Mouse (Mus musculus): ENCODE results near the gene Snx9. TPM values are rescaled to one million over a fixed set of nuclear protein-coding genes. Genes with fewer than 3 reads are reported as not detected.

Gene Snx9
- polyA plus RNA-seq, 1 experiment from 2014 or later = 12.9 TPM

DNA sequence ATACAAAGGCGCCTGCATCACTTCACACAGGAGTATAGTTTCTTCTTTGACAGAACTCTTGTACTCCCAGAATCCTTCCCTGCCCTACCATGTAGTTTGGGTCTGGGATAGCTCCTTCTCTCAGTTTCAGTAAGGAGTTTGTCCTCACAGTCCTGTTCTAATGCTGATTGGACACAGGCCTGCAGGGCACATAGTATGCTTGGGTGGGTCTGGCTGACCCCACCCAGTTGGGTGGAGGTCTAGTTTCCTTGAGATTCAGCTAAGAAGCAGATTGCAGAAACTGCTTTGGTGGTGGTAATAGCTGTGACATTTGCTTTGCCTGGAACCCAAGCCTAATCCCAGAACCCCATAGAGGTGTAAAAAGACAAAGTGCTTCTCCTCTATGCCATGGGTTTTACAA lies 33.4 kb downstream of the Snx9 start:
- Histone ChIP-seq H3K4me1 (peaks cover 4% of the 10 kb centered on the region), H3K27me3 (ENCODE audit: poor library complexity, severe bottlenecking) (no peaks in the 10 kb centered on the region), H3K36me3 (replicated peaks) (no peaks in the 10 kb centered on the region), H3K4me3 (no peak overlapping the region), H3K27ac (no peak overlapping the region), H3K9me3 (no peaks in the 10 kb centered on the region)
- 100% methylated on average over 1 of the region's 1 CpGs for WGBS
- no peak for DNase-seq (ENCODE audit: extremely low spot score, low spot score)

GRCm38 (mm10) chr17:5877611-5878157 lies 36.6 kb downstream of the Snx9 start:
- H3K27ac ChIP-seq = no peak overlapping the region
- DNase-seq (ENCODE audit: extremely low spot score, low spot score) = no peak
- H3K9me3 ChIP-seq = no peaks in the 10 kb centered on the region

DNA sequence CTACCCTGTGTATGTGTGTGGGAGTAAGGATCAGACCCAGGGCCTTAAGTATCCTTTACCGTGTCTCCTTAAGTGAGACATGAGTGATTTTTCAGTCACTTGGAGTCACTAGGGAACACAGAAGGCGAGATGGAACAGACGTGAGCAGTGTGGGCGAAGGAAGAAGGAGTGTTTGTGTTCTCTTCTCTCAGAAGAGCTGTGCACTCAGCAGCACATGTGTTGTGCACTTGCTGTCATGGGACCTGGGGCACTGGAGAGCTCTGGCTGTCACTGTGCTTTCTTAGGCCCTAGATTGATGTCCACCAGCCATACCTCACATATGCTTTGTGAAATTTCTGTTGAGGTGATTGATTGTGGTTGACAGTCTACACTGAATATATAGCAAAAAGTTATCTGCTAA lies 37.7 kb downstream of the Snx9 start:
- WGBS = 93% methylated on average over 4 of the region's 4 CpGs
- Histone ChIP-seq H3K4me3 (no peak overlapping the region), H3K9me3 (no peaks in the 10 kb centered on the region), H3K27ac (no peak overlapping the region), H3K4me1 (no peaks in the 10 kb centered on the region), H3K36me3 (replicated peaks) (no peaks in the 10 kb centered on the region), H3K27me3 (ENCODE audit: poor library complexity, severe bottlenecking) (no peaks in the 10 kb centered on the region)
- DNase-seq (ENCODE audit: extremely low spot score, low spot score) = no peak

More at GRCm38 (mm10) chr17:5877611-5878157, 36.6 kb downstream of the Snx9 start:
- Histone ChIP-seq H3K36me3 (replicated peaks) (no peaks in the 10 kb centered on the region), H3K27me3 (ENCODE audit: poor library complexity, severe bottlenecking) (no peaks in the 10 kb centered on the region), H3K4me3 (no peak overlapping the region), H3K4me1 (no peaks in the 10 kb centered on the region)
- WGBS = 82% methylated on average over 10 of the region's 10 CpGs

DNA sequence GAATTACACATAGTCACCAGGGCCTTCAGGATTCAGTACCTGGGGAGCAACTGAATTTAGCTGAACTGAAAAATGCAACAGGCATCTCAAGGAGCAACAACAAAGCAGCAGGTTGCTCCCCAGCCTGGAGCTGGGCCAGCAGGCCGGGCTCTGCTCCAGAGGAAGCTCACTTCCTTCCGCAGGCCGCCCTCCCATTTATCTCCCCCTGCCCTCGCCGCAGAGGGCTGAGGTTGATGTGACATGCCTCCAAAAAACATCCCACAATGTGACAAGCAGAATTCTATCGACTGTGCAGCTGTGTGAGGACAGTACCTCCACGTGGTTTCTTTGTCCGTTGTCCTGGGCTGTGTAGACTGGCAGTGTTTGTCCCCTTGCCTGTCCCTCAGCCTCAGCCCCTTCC lies 44.3 kb downstream of the Snx9 start:
- Histone ChIP-seq H3K36me3 (replicated peaks) (peaks cover 3% of the 10 kb centered on the region; the same call in 1 of the 2 replicates), H3K4me3 (no peak overlapping the region), H3K27ac (no peak overlapping the region), H3K9me3 (no peaks in the 10 kb centered on the region), H3K4me1 (peaks cover 18% of the 10 kb centered on the region), H3K27me3 (ENCODE audit: poor library complexity, severe bottlenecking) (no peaks in the 10 kb centered on the region)
- DNase-seq (ENCODE audit: extremely low spot score, low spot score) = no peak
- WGBS = 79% methylated on average over 8 of the region's 8 CpGs

GRCm38 (mm10) chr17:5886181-5886810 lies 45.2 kb downstream of the Snx9 start:
- Histone ChIP-seq H3K36me3 (replicated peaks) (peaks cover 10% of the 10 kb centered on the region), H3K27ac (peak overlapping the region; percentile 40; the same call in 1 of the 2 replicates), H3K4me3 (no peak overlapping the region), H3K9me3 (no peaks in the 10 kb centered on the region), H3K27me3 (ENCODE audit: poor library complexity, severe bottlenecking) (no peaks in the 10 kb centered on the region), H3K4me1 (peaks cover 18% of the 10 kb centered on the region)
- DNase-seq (ENCODE audit: extremely low spot score, low spot score) = no peak
- whole genome bisulfite sequencing = 74% methylated on average over 6 of the region's 6 CpGs

DNA sequence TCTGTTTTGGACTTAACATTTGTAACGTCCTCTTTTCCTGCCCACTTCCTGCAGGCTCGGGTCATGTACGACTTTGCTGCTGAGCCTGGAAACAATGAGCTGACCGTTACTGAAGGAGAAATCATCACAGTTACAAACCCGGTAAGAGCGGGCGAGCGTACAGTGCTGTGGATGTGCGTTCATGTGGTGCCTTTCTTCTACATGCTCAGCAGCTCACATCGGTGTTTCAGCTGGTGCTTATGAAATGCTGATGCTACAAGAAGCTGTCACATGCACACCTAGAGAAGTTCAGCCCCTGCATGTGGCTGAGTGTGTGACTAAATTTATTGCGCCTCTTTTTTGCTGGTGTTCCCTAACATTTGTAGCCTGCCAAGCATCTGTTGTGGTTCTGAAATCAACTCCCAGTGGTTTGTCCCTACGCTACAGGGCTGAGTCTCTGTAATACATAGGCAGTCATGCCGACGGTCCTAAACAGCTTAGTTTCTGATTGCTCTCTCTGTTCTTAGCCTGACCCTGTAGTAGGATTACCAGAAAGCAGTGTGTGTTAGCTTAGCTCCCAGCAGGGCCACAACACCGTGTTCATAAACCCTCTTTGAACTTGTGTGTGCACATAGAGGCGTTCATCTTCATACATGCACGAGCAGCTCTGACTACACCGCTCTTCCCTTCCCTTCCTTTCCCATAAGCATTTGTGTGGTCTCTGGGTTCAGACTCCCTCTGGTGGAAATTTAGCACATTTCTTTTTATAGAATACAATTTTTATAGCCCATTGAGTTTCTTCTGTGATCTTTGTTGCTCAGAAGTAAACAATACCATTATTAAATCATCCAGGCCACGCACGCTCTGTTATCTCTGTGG lies 46.0 kb downstream of the Snx9 start:
- Histone ChIP-seq H3K9me3 (no peaks in the 10 kb centered on the region), H3K27me3 (ENCODE audit: poor library complexity, severe bottlenecking) (no peaks in the 10 kb centered on the region), H3K36me3 (replicated peaks) (peaks cover 10% of the 10 kb centered on the region), H3K27ac (peak overlapping the region; percentile 40), H3K4me3 (no peak overlapping the region), H3K4me1 (peaks cover 22% of the 10 kb centered on the region)
- WGBS = 84% methylated on average over 20 of the region's 20 CpGs
- DNase-seq (ENCODE audit: extremely low spot score, low spot score) = no peak

DNA sequence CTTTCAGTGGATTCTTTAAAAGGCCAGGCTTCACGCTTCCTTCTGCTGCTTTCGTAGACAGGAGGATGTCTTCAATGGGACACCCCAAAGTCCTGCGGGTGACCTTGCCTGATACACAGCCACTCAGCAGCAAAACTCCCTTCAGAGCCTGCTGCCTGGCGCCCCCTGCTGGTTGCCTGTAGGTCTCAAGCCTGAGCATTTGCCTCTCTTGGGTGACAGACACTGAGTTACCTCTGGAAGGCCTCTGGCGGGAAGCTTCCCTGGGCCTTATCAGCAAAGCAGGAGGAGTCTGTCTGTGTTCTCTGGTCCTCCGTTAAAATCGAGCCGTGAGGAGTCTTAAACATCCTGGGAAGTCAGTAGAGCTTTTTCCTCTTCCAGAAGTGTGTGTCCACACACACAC lies 49.3 kb downstream of the Snx9 start:
- Histone ChIP-seq H3K27me3 (ENCODE audit: poor library complexity, severe bottlenecking) (no peaks in the 10 kb centered on the region), H3K4me3 (no peak overlapping the region), H3K4me1 (peaks cover 39% of the 10 kb centered on the region), H3K36me3 (replicated peaks) (peaks cover 10% of the 10 kb centered on the region), H3K9me3 (no peaks in the 10 kb centered on the region), H3K27ac (no peak overlapping the region)
- peak; percentile 75 for DNase-seq (ENCODE audit: extremely low spot score, low spot score)
- 55% methylated on average over 8 of the region's 8 CpGs for WGBS

DNA sequence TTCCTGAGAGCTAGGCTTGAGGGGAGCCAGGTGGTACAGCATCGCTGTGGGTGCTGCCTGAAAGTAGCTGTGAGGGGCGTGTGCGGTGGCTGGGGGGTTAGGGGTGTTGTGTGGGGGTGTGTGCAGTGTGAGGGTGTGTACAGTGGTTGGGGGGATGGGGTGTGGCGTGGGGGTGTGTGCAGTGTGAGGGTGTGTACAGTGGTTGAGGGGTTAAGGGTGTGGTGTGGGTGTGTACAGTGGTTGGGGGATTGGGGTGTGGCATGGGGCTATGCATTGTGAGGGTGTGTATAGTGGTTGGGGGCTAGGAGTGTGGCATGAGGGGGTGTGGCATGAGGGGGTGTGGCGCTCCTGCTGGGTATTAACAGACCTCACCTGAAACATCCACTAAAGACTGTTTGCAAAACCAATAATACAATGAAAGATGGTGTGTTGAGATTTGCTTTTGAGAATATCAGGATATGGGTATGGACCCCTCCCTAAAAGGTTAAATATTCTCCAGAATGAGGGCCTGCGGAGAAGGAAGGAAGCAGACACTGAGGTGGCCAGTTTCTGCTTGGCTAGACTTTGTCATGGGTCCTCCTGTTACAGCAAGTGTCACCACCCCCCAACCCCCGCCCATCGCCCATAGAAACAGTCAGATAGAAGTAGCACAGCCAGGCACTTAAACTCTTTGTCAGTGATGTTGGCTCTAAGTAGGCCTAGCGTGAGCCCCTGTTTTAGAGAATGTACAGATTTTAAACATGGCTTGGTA lies 51.0 kb downstream of the Snx9 start:
- Histone ChIP-seq H3K4me3 (no peak overlapping the region), H3K27me3 (ENCODE audit: poor library complexity, severe bottlenecking) (no peaks in the 10 kb centered on the region), H3K4me1 (peaks cover 27% of the 10 kb centered on the region), H3K27ac (no peak overlapping the region), H3K9me3 (no peaks in the 10 kb centered on the region), H3K36me3 (replicated peaks) (peaks cover 10% of the 10 kb centered on the region)
- WGBS = 90% methylated on average over 9 of the region's 9 CpGs
- DNase-seq (ENCODE audit: extremely low spot score, low spot score) = no peak

DNA sequence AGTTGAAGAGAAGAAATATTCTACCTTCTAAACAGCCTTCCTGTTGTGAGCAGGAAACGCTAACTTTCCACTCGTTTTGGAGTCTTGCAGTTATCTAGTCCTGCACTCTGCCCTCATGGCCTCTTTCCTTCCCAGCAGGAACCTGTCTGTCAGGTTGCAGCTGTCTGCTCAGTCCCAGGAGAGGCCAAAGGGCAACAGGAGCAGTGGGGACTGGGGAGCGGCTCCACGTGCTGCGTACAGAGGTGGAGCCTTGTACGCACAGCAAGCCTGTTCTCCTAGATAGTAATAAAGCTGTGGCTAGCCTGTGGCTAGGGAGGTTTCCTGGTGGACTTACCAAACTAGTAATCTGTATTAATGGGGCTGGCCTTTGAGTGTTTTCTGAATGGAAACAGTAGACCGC lies 52.0 kb downstream of the Snx9 start:
- no peak overlapping the region for H3K4me3 ChIP-seq
- H3K27ac ChIP-seq = peak overlapping the region; percentile 49
- H3K9me3 ChIP-seq = no peaks in the 10 kb centered on the region
- no peak for DNase-seq (ENCODE audit: extremely low spot score, low spot score)
- 29% methylated on average over 7 of the region's 7 CpGs for WGBS
- peaks cover 25% of the 10 kb centered on the region for H3K4me1 ChIP-seq
- H3K27me3 ChIP-seq (ENCODE audit: poor library complexity, severe bottlenecking) = no peaks in the 10 kb centered on the region
- peaks cover 10% of the 10 kb centered on the region for H3K36me3 ChIP-seq (replicated peaks)

GRCm38 (mm10) chr17:5893574-5894148 lies 52.5 kb downstream of the Snx9 start:
- DNase-seq (ENCODE audit: extremely low spot score, low spot score) = no peak
- Histone ChIP-seq H3K27ac (peak overlapping the region; percentile 49; the same call in 1 of the 2 replicates), H3K36me3 (replicated peaks) (peaks cover 10% of the 10 kb centered on the region), H3K4me3 (no peak overlapping the region), H3K9me3 (no peaks in the 10 kb centered on the region), H3K27me3 (ENCODE audit: poor library complexity, severe bottlenecking) (no peaks in the 10 kb centered on the region), H3K4me1 (peaks cover 25% of the 10 kb centered on the region)
- 76% methylated on average over 7 of the region's 7 CpGs for WGBS

DNA sequence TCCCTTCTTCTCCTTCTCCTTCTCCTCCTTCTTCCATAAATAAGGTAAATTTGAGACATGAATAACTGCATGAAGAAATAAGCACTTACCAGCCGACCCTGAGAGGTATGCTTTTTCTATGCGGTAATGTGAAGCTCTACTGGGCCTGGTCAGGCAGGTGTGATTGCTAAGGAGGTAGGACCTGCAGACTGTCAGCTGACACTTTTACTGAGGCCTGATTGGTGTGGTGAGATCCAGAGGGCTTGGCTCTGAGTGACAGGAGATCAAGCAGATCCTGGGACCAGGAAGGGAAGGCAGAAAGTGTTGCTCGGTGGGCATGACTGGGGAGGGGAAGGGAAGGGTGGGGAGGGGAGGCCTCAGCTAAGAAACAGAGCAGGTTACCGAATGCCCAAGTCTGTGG lies 54.9 kb downstream of the Snx9 start:
- no peaks in the 10 kb centered on the region for H3K9me3 ChIP-seq
- H3K4me1 ChIP-seq = peaks cover 25% of the 10 kb centered on the region
- 75% methylated on average over 4 of the region's 4 CpGs for WGBS
- DNase-seq (ENCODE audit: extremely low spot score, low spot score) = no peak
- no peak overlapping the region for H3K4me3 ChIP-seq
- peaks cover 14% of the 10 kb centered on the region for H3K36me3 ChIP-seq (replicated peaks)
- no peak overlapping the region for H3K27ac ChIP-seq
- no peaks in the 10 kb centered on the region for H3K27me3 ChIP-seq (ENCODE audit: poor library complexity, severe bottlenecking)

DNA sequence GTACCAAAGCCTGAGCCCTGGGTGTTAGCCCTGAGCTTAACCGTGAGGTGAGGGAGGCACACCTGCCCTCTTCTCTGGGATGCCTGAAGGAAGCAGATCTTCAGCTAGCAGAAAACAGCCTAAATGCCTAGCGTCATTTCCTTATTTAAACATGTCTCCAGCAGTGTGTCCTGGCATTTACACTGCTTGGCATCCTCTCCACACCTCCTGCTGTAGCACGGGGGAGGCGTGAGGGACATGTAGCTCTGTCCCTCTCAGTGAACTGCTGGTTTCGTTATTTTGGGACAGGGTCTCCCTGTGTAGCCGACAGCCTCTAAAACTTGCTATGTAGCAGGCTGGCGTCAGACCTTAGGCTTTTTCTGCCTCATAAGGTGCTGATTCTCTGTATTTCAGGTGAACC lies 55.5 kb downstream of the Snx9 start:
- no peaks in the 10 kb centered on the region for H3K9me3 ChIP-seq
- peaks cover 12% of the 10 kb centered on the region for H3K36me3 ChIP-seq (replicated peaks)
- WGBS = 86% methylated on average over 7 of the region's 7 CpGs
- H3K27me3 ChIP-seq (ENCODE audit: poor library complexity, severe bottlenecking) = no peaks in the 10 kb centered on the region
- no peak for DNase-seq (ENCODE audit: extremely low spot score, low spot score)
- no peak overlapping the region for H3K4me3 ChIP-seq
- no peak overlapping the region for H3K27ac ChIP-seq
- peaks cover 25% of the 10 kb centered on the region for H3K4me1 ChIP-seq

All from forebrain, embryonic 10.5 days (tissue).